Mouse (Mus musculus) limb, embryonic 12.5 days (tissue): ENCODE data around the gene 4930519G04Rik. TPM values are rescaled to one million over a fixed set of nuclear protein-coding genes. Genes with fewer than 3 reads are reported as not detected.
"Not testable (repeated sequence)": the region's sequence is repeated elsewhere in the genome, so short reads cannot be mapped to it uniquely, and the experiment has no call there.

Experiments
- ATAC-seq: fragments of 200-750 bp; cut with Nextera tagmentation; 2 replicates; pipeline ENCODE4 v1.8.0; 2017; ENCODE audit warnings: low read depth, moderate TSS enrichment; ENCODE audit not compliant: insufficient number of reproducible peaks, insufficient read depth, low FRiP score, low TSS enrichment
- H3K27ac ChIP-seq: fragments of 300-500 bp; sonication (generic); 2 replicates; pipeline ENCODE4 v1.5.1; 2016; ENCODE audit warnings: mild to moderate bottlenecking, moderate library complexity
- H3K27me3 ChIP-seq: fragments of 300-500 bp; sonication (generic); 2 replicates; pipeline ENCODE4 v1.6.1; 2016; ENCODE audit warnings: mild to moderate bottlenecking, moderate library complexity
- H3K36me3 ChIP-seq: fragments of 300-500 bp; sonication (generic); 2 replicates; pipeline ENCODE4 v1.6.1; 2016; ENCODE audit warnings: mild to moderate bottlenecking, moderate library complexity
- H3K4me1 ChIP-seq: fragments of 300-500 bp; sonication (generic); replicated peaks from 2 replicates; pipeline ENCODE4 v1.6.1; 2016
- H3K4me2 ChIP-seq: fragments of 300-500 bp; sonication (generic); 2 replicates; pipeline ENCODE4 v1.6.1; 2016; ENCODE audit warnings: mild to moderate bottlenecking, moderate library complexity
- H3K4me3 ChIP-seq: fragments of 300-500 bp; sonication (generic); replicated peaks from 2 replicates; pipeline ENCODE4 v1.5.1; 2016; ENCODE audit warnings: mild to moderate bottlenecking
- H3K9ac ChIP-seq: fragments of 300-500 bp; sonication (generic); replicated peaks from 2 replicates; pipeline ENCODE4 v1.6.1; 2016; ENCODE audit warnings: mild to moderate bottlenecking, moderate library complexity
- H3K9me3 ChIP-seq: fragments of 300-500 bp; sonication (generic); 2 replicates; pipeline ENCODE4 v1.6.1; 2016; ENCODE audit warnings: mild to moderate bottlenecking, moderate library complexity
- WGBS: fragments of 180-500 bp; shearing (Covaris S2); methylation state at CpG from one replicate; pipeline ENCODE4 v1.1.7; 2016; 5-methylcytosine and 5-hydroxymethylcytosine counted together
- polyA plus RNA-seq: library from polyadenylated mRNA; unstranded; fragments of >200 nt; fragmentation: Nextera tagmentation; extraction: Ambion mirVana; gene quantifications from 2 replicates; pipeline ENCODE4 v1.2.1, GENCODE M21; 2016

Gene 4930519G04Rik
- polyA plus RNA-seq, 1 experiment from 2014 or later = not detected

DNA sequence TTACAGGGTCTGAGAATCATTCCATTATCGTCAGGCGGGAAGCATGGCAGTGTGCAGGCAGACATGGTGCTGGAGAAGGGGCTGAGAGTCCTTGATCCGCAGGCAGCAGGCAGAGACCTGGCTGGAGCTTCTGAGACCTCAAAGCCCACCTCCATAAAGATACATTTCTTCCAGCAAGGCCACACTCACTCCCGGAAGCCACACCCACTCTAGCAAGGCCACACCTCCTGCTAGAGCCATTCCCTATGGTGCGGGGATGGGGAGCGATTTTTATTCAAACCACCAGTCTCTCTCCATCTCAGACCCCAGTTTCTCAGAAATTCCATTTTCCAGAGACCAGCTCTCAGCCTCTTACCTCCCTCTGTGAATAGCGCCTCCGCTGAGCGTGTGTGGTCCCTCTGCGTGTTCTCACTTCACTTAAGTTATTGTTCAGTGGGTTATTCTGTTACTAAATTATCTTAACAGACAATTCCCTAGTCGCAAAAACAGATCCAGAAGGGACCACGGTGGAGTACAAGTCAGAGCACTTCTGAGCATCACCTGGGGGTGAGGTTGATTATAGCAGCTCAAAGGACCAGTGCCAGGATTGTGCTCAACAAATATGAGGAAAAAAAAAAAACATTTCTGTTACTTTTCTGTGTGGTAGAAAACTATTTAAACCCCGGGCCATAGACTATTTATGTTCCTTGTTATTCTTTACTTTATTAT lies 55.3 kb downstream of the 4930519G04Rik start:
- H3K4me3 ChIP-seq = no peak overlapping the region
- H3K27me3 ChIP-seq = no peaks in the 10 kb centered on the region
- no peak overlapping the region for H3K9ac ChIP-seq
- WGBS = 54% methylated on average over 13 of the region's 13 CpGs
- no peak overlapping the region for H3K4me2 ChIP-seq
- no peaks in the 10 kb centered on the region for H3K4me1 ChIP-seq
- H3K27ac ChIP-seq = 0 out of 2 replicates have a peak overlapping the region, but pooled peaks have one; percentile 57
- no peaks in the 10 kb centered on the region for H3K36me3 ChIP-seq
- ATAC-seq = no peak
- 0 out of 2 replicates have a peak, but pooled peaks cover 5% of the 10 kb centered on the region for H3K9me3 ChIP-seq

DNA sequence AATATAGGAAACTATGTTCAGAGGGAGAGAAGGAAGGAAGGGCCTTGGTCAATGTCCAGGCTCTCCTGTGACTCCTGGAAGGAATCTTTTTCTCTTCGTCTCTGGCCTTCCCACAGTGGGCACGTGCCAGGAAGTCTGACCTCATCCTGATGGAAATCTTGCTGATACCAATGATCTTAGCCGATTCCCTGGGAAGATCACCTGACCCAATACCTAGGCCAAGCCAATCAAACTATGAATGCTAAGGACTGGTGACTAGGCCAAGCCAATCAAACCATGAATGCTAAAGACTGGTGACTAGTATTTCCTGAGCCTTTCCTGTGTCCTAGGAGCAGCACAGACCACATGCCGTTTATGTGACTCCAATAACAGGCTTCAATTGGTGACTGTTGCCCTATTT lies 60.2 kb downstream of the 4930519G04Rik start:
- H3K4me3 ChIP-seq = no peak overlapping the region
- H3K9ac ChIP-seq = no peak overlapping the region
- WGBS = 66% methylated on average over 4 of the region's 4 CpGs
- H3K9me3 ChIP-seq = no peaks in the 10 kb centered on the region
- H3K27ac ChIP-seq = no peak overlapping the region
- no peaks in the 10 kb centered on the region for H3K36me3 ChIP-seq
- H3K27me3 ChIP-seq = no peaks in the 10 kb centered on the region
- no peak for ATAC-seq
- H3K4me1 ChIP-seq = no peaks in the 10 kb centered on the region; the same call in 1 of the 2 replicates
- H3K4me2 ChIP-seq = no peak overlapping the region

DNA sequence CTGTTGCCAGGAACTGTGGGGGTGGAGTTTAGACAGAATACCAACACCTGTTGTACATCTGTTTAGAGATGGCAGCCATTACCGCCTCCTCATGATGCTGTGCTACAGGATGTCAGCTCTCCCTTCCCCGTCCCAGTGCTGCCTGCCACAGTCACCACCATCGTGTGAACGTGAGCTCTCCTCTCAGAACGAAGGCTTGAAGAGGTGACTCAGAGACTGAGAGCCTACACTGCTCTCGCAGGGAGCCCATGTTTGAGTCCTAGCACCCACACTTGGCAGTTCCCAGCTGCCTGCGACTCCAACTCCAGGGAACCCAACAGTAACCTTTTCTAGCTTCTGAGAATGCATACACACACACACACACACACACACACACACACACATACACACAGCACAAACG lies 61.4 kb downstream of the 4930519G04Rik start:
- no peak overlapping the region for H3K4me2 ChIP-seq
- no peak for ATAC-seq
- no peaks in the 10 kb centered on the region; the same call in 1 of the 2 replicates for H3K4me1 ChIP-seq
- no peaks in the 10 kb centered on the region for H3K36me3 ChIP-seq
- no peak overlapping the region for H3K9ac ChIP-seq
- H3K27ac ChIP-seq = no peak overlapping the region
- H3K9me3 ChIP-seq = no peaks in the 10 kb centered on the region
- 62% methylated on average over 8 of the region's 8 CpGs for WGBS
- H3K27me3 ChIP-seq = no peaks in the 10 kb centered on the region
- H3K4me3 ChIP-seq = no peak overlapping the region

DNA sequence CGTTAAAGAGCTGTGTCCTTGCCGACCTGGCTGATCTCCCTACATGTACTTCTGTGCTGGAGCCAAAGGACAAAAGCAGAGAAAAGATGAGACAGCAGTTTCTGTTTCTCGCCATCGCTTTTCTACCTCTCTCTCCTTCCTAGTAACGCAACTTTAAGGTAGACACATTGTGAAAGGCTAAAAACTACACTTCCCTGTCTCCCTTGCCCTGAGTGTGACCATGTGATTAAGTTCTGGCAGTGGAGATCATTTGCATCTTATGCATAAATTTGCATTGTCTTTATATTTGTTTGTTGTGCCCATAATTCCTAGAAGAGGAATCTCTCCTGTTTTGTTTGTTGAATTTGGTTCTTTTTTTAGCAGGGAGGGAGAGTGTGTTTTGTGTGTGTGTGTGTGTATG lies 62.4 kb downstream of the 4930519G04Rik start:
- Histone ChIP-seq H3K36me3 (no peaks in the 10 kb centered on the region), H3K4me1 (no peaks in the 10 kb centered on the region; the same call in 1 of the 2 replicates), H3K27ac (no peak overlapping the region), H3K9ac (no peak overlapping the region), H3K4me3 (no peak overlapping the region), H3K9me3 (no peaks in the 10 kb centered on the region), H3K27me3 (no peaks in the 10 kb centered on the region), H3K4me2 (no peak overlapping the region)
- ATAC-seq = no peak
- 80% methylated on average over 5 of the region's 5 CpGs for WGBS

DNA sequence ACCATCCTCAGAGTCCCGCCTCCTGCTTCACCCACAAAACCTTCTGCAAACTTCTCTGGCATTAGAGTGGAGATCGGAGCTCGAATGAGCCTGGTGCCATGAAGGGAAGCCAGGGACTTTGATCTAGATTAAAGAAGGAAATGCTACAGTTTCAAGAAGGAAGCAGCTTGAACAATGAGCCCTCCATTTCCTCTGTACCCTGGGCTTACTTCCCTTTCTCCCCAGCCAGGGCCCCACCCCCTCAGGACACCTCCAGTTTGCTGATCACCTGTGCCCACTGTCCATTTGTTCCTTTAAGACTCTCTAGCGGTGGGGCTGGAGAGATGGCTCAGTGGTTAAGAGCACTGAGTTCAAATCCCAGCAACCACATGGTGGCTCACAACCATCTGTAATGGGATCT lies 63.3 kb downstream of the 4930519G04Rik start:
- Histone ChIP-seq H3K4me3 (no peak overlapping the region), H3K27ac (no peak overlapping the region), H3K36me3 (no peaks in the 10 kb centered on the region), H3K4me2 (no peak overlapping the region), H3K9me3 (no peaks in the 10 kb centered on the region), H3K4me1 (no peaks in the 10 kb centered on the region; the same call in 1 of the 2 replicates), H3K9ac (no peak overlapping the region), H3K27me3 (no peaks in the 10 kb centered on the region)
- WGBS = 87% methylated on average over 4 of the region's 4 CpGs
- ATAC-seq = no peak

DNA sequence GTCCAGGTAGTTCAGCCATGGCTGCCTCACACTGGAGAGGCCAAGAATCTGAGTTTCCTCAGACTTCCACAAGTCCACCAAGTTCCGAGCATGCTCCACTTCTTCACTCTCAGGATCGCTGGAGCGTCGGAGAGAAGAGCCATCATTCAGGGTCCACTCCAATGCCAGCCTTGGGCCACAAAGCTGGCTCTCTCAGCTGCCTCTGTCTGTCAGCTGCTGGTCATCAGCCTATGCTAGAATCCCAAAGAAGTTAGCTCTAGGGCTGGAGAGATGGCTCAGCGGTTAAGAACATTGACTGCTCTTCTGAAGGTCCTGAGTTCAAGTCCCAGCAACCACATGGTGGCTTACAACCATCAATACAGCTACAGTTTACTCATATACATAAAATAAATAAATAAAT lies 63.9 kb downstream of the 4930519G04Rik start:
- not testable (repeated sequence) for H3K9me3 ChIP-seq
- 90% methylated on average over 5 of the region's 5 CpGs for WGBS

DNA sequence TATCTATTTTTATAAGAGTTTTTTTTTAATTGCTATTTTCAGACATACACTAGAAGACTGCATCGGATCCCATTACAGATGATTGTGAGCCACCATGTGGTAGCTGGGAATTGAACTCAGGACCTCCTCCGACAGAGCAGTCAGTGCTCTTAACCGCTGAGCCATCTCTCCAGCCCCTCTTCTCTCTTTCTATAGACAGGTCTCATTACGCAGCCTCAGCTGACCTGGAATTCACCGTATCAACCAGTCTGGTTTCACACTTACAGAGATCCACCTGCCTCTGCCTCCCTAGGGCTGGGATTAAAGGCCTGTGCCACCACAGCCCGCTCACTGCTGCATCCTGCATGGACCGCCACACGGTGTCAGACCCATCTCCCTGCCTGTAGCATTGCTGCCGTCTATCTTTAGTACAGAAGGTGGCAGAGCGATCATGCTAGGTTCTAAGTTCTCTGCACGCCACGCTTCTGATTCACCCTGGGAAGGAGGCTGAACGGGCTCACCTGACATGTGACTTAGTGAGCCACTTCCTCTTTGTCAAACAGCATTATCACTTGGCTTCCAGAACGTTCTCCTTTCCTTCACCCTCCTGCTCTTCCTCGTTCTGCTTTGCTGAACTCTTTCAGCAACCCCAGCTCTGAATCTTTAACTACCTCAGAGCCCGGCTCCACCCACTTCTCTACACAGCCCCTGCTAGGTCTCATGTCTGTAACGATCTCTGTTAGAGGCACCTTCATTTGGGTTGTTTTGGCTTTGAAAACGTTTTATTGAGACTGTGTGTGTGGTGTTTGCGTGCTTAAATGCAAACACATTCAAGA lies 68.3 kb downstream of the 4930519G04Rik start:
- Histone ChIP-seq H3K36me3 (no peaks in the 10 kb centered on the region), H3K4me3 (no peak overlapping the region), H3K4me2 (no peak overlapping the region), H3K27me3 (no peaks in the 10 kb centered on the region), H3K27ac (no peak overlapping the region), H3K9me3 (no peaks in the 10 kb centered on the region), H3K4me1 (peaks cover 13% of the 10 kb centered on the region), H3K9ac (no peak overlapping the region)
- WGBS = 70% methylated on average over 19 of the region's 19 CpGs
- ATAC-seq = no peak

More for the DNA sequence above, 63.9 kb downstream of the 4930519G04Rik start:
- H3K4me1 ChIP-seq, H3K27me3 ChIP-seq, H3K4me3 ChIP-seq, ATAC-seq, H3K9ac ChIP-seq, H3K27ac ChIP-seq, H3K4me2 ChIP-seq, H3K36me3 ChIP-seq: not testable (repeated sequence)

DNA sequence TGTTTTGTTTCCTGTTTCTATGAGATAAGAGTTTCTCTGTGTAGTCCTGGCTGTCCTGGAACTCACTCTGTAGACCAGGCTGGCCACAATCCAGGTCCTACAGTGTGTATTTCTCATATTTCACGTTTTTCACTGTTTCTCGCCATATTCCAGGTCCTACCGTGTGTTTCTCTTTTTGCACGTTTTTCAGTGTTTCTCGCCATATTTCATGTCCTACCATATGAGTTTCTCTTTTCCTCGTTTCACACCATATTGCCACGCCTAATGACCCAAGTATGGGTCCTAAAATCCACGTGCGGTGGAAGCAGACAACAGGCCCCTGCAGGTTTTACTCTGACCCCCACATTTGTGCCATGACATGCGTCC lies 68.9 kb downstream of the 4930519G04Rik start:
- WGBS = 63% methylated on average over 10 of the region's 10 CpGs
- Histone ChIP-seq H3K9me3 (no peaks in the 10 kb centered on the region), H3K4me1 (peaks cover 13% of the 10 kb centered on the region), H3K4me2 (no peak overlapping the region), H3K27ac (no peak overlapping the region), H3K9ac (no peak overlapping the region), H3K36me3 (no peaks in the 10 kb centered on the region), H3K4me3 (no peak overlapping the region), H3K27me3 (no peaks in the 10 kb centered on the region)
- ATAC-seq = no peak

DNA sequence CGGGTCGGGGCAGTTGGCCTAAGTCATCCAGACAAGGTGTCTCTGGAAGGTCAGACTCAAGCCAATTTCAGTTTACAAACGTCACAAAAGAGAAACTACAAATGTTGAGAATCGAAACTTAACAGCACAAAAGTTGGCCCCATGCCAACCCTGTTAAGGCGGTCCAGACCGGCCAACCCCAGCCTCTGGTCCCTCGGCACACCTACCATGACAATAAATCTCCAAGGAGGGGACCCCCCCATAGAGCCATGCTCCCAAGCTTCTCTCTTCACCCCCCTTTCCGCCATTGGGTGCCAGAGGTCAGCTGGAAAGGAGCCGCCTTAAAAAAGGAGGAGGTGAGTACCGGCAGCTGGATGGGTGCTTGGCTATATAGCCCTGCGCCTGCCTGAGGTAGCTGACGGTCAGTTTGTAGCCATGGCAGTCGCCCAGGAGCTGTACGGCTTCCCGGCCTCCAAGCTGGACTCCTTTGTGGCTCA lies 69.6 kb downstream of the 4930519G04Rik start, which contains the start of gene Oasl1:
Gene Oasl1 (plus strand): TSS at position 243 of the 476 bp plus-strand sequence.
- H3K4me2 ChIP-seq = peak within 1 kb of the TSS; percentile 50
- no peak within 1 kb of the TSS for H3K9ac ChIP-seq
- H3K4me1 ChIP-seq = peaks cover 13% of the 10 kb centered on the region
- H3K9me3 ChIP-seq = no peaks in the 10 kb centered on the region
- WGBS = 35% methylated on average over 15 of the region's 15 CpGs
- H3K36me3 ChIP-seq = no peaks in the 10 kb centered on the region
- no peak for ATAC-seq
- 0 out of 2 replicates have a peak within 1 kb of the TSS, but pooled peaks have one; percentile 12 for H3K27ac ChIP-seq
- H3K4me3 ChIP-seq = peak within 1 kb of the TSS; percentile 19
- no peaks in the 10 kb centered on the region for H3K27me3 ChIP-seq

DNA sequence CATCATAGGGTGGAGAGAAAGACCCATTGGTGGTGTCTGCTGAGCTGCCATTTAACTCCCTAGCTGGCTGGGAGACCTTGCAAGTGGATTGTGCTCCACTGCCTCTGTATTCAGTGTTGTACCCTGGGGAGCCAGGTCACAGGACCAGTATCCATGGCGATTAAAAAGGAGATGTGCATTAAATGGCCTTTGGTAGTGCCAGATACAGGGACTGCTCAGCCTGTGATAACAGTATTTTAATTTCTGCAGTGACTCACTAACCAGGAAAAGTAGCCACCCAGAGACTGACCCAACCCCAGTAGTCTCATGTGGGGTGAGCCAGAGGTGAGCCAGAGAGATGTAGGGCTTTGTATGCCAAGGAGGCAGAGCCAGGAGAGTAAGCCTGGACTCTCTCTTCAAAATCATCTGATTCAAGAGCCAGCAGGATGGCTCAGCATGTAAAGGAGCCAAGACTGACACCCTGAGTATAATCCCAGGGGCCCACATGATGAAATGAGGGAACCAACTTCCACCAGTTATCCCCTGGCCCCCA lies 72.8 kb downstream of the 4930519G04Rik start:
- H3K36me3 ChIP-seq = no peaks in the 10 kb centered on the region
- no peak overlapping the region for H3K9ac ChIP-seq
- peaks cover 13% of the 10 kb centered on the region for H3K4me1 ChIP-seq
- ATAC-seq = no peak
- H3K27me3 ChIP-seq = no peaks in the 10 kb centered on the region
- no peak overlapping the region for H3K4me3 ChIP-seq
- 58% methylated on average over 1 of the region's 1 CpGs for WGBS
- no peak overlapping the region for H3K27ac ChIP-seq
- no peaks in the 10 kb centered on the region for H3K9me3 ChIP-seq
- H3K4me2 ChIP-seq = no peak overlapping the region

DNA sequence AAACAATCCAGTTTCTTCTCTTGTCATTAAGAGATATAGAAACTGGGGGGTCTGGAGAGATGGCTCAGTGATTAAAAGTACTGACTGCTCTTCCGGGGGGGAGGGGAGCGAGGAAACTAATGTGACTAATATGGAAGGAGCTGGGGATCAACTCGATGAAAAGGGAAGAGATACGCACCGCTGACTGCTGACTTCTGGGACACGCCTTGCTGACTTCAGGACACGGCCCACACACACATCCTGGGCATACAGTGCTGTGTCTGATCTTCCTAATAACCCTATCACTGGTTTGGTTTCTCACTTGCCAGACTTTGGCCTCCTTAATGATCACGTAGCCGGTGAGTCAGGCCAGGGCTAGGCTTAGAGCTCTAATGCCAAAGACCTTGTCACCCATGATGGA lies 73.3 kb downstream of the 4930519G04Rik start:
- Histone ChIP-seq H3K27me3 (no peaks in the 10 kb centered on the region), H3K36me3 (no peaks in the 10 kb centered on the region), H3K27ac (no peak overlapping the region), H3K4me3 (no peak overlapping the region), H3K4me2 (no peak overlapping the region), H3K9ac (no peak overlapping the region), H3K9me3 (0 out of 2 replicates have a peak, but pooled peaks cover 4% of the 10 kb centered on the region), H3K4me1 (peaks cover 13% of the 10 kb centered on the region)
- 85% methylated on average over 9 of the region's 9 CpGs for WGBS
- ATAC-seq = no peak
